Mouse (Mus musculus) neural tube, embryonic 15.5 days (tissue): ENCODE measurements around the gene Irf2bpl. TPM values are rescaled to one million over a fixed set of nuclear protein-coding genes. Genes with fewer than 3 reads are reported as not detected.
A peak's percentile ranks its signal among the peaks of the same experiment; 100 is the strongest.

Source experiments
- ATAC-seq: fragments of 200-750 bp; cut with Nextera tagmentation; 2 replicates; pipeline ENCODE4 v1.8.0; 2017; ENCODE audit warnings: mild to moderate bottlenecking, moderate TSS enrichment, moderate library complexity; ENCODE audit not compliant: low FRiP score
- H3K27ac ChIP-seq: fragments of 300-500 bp; sonication (generic); replicated peaks from 2 replicates; pipeline ENCODE4 v1.5.1; 2015; ENCODE audit warnings: mild to moderate bottlenecking, inconsistent platforms
- H3K27me3 ChIP-seq: fragments of 300-500 bp; sonication (generic); replicated peaks from 2 replicates; pipeline ENCODE4 v1.6.1; 2015; ENCODE audit warnings: inconsistent platforms
- H3K36me3 ChIP-seq: fragments of 300-500 bp; sonication (generic); 2 replicates; pipeline ENCODE4 v1.6.1; 2015; ENCODE audit warnings: inconsistent platforms
- H3K4me1 ChIP-seq: fragments of 300-500 bp; sonication (generic); 2 replicates; pipeline ENCODE4 v1.6.1; 2015; ENCODE audit warnings: inconsistent platforms
- H3K4me2 ChIP-seq: fragments of 300-500 bp; sonication (generic); 2 replicates; pipeline ENCODE4 v1.6.1; 2015; ENCODE audit warnings: inconsistent platforms, mild to moderate bottlenecking, moderate library complexity
- H3K4me3 ChIP-seq: fragments of 300-500 bp; sonication (generic); replicated peaks from 2 replicates; pipeline ENCODE4 v1.5.1; 2015; ENCODE audit warnings: mild to moderate bottlenecking, inconsistent platforms
- H3K9ac ChIP-seq: fragments of 300-500 bp; sonication (generic); replicated peaks from 2 replicates; pipeline ENCODE4 v1.6.1; 2015; ENCODE audit warnings: mild to moderate bottlenecking, inconsistent platforms
- H3K9me3 ChIP-seq: fragments of 300-500 bp; sonication (generic); replicated peaks from 2 replicates; pipeline ENCODE4 v1.6.1; 2016; ENCODE audit warnings: inconsistent platforms
- WGBS: fragments of 180-500 bp; shearing (Covaris S2); methylation state at CpG from one replicate; pipeline ENCODE4 v1.1.7; 2015; ENCODE audit warnings: mixed read lengths; 5-methylcytosine and 5-hydroxymethylcytosine counted together
- polyA plus RNA-seq: library from polyadenylated mRNA; unstranded; fragments of >200 nt; fragmentation: Nextera tagmentation; extraction: Ambion mirVana; gene quantifications from 2 replicates; pipeline ENCODE4 v1.2.1, GENCODE M21; 2015

Gene Irf2bpl
- polyA plus RNA-seq, 1 experiment from 2014 or later: 69.9 TPM

DNA sequence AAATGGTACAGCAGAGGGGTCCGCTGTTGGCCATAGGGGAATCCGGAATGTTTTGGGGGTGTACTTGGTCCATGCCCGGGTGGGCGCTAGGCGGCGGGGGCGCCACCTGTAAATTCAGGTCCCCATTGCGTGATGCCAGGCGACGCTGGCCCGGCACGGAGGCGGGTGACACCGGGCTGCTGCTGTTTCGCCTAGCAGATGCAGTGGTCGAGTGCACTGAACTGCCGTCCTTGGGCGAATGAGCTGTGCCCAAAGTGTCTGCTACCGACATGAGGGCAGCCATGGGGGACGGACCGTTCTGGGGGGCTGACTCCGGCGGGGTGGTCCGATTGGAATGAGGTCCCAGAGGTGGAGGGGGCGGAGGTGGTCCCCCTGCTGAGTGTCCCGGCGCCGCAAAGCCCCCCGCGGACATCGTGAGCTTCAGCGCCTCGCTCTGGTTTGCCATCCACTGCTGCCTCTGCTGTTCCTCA, 2.8 kb downstream of the Irf2bpl start:
- peak overlapping the region; percentile 100 for H3K9ac ChIP-seq
- H3K27ac ChIP-seq: peak overlapping the region; percentile 99
- no peaks in the 10 kb centered on the region for H3K27me3 ChIP-seq
- H3K9me3 ChIP-seq: no peaks in the 10 kb centered on the region
- 7% methylated on average over 33 of the region's 33 CpGs for WGBS
- peak overlapping the region; percentile 89 for H3K4me3 ChIP-seq
- peak overlapping the region; percentile 85 for H3K4me2 ChIP-seq
- H3K36me3 ChIP-seq: no peaks in the 10 kb centered on the region
- H3K4me1 ChIP-seq: peaks cover 50% of the 10 kb centered on the region
- no peak for ATAC-seq

DNA sequence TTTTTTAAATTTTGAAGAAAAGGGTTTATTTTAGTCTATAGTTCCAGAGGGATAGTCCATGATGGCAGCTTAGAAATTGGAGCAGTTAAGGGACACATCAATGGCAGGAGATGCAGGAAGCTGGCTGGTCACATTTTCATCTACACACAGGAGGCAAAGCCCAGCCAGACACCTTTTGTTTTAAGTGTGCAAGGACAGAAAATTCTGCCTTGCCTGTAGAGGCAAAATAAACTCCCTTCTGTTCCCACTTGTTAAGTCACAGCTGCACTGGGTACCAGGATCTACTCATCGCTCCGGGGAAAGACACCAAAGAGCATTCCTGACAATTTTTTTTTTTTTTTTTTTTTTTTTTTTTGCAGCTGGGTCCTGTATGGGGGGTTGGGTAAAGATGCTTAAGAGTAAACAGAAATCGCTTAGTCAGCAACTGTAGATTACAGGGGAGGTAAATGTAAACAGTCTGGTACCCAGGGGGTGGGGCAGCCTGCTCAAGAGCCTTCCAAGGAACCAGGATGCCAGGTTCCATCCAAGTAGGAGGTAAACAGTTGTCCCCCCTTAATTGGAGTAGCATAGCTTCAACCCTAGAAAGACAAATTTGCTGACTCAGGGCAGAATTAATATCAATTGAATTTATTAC, 4.4 kb downstream of the Irf2bpl start:
- 34% methylated on average over 3 of the region's 3 CpGs for WGBS
- Histone ChIP-seq H3K36me3 (no peaks in the 10 kb centered on the region), H3K9ac (peak overlapping the region; percentile 32; the same call in 1 of the 2 replicates), H3K4me3 (peak overlapping the region; percentile 89), H3K9me3 (no peaks in the 10 kb centered on the region), H3K27ac (peak overlapping the region; percentile 73), H3K4me1 (peaks cover 34% of the 10 kb centered on the region), H3K27me3 (no peaks in the 10 kb centered on the region), H3K4me2 (peak overlapping the region; percentile 85)
- no peak for ATAC-seq

DNA sequence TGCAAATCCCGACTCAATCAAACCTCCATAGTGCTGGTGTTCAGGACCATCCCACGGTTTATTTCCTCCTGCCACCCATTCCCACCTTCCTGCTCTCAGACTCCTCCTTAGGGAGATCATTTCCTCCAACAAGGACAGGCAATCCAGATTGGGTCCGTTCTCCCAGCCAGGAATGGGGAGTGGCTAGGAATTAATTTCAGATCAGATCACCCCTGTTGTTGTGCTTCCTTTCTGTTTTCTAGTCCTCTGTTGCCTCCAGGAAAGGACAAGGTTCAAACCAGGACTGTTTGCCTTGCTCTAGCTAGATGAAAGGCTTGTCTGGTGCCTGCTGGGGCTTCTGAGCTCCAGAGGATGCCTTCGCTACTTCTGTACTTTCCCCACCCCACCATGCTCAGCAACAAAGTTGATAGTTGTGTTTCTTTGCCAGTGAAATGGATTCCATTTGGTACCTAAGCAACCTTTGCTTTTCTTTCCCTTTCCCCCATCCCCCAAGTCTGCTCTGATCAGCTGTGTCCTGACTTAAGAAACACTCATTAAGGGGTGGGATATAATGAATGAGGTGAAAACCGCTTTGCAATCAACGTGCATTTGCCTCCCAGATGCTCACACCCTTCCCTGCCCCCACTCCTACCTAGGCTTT, 5.0 kb downstream of the Irf2bpl start:
- Histone ChIP-seq H3K36me3 (no peaks in the 10 kb centered on the region), H3K4me1 (peaks cover 30% of the 10 kb centered on the region), H3K27me3 (no peaks in the 10 kb centered on the region), H3K9me3 (no peaks in the 10 kb centered on the region), H3K9ac (peak overlapping the region; percentile 32; the same call in 1 of the 2 replicates), H3K4me3 (peak overlapping the region; percentile 89), H3K4me2 (peak overlapping the region; percentile 85), H3K27ac (peak overlapping the region; percentile 73)
- WGBS: 36% methylated on average over 6 of the region's 6 CpGs
- no peak for ATAC-seq

DNA sequence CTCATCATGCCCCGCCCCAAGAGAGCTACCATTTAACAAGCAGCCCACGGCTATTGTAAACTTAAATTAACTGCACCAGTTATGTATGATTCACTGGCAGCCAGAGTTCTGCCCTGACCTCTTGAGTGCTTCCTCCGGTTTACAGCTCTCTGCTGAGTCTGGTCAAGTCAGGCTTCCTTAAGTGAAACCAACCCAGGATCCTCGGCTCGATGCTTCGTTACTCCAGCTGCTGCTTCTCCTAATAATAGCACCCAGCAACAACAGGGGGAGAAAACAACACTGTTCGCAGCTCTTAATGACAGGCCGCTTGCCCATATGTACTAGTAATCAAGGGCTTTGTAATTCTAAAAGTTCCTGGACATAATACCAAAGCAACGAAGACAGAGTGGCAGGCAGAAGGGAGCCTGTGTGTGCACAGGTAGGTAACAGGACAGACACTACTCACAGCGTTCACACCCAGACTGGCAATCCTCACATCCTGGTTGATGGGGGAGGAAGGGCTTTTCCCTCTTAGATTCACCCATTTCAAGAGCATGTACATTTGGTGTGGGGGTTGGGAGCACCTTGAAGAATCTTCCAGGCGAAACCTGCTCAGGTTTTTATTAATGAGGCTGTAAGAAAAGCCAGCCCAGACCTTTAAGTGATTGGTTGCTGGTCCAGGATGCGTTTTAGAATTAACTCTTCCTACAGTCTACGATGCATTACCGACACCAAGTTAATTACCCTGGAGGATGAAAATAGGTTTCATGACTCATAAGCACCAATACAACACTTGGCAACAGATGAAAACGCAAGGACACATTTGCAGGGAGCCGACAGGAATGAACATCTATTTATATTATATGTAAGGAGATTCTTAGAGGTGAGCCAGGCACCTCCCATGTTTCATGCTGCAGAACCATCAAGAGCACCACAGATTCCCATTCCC, 5.9 kb downstream of the Irf2bpl start:
- WGBS: 38% methylated on average over 16 of the region's 16 CpGs
- no peak for ATAC-seq
- peak overlapping the region; percentile 89; the same call in 1 of the 2 replicates for H3K4me3 ChIP-seq

DNA sequence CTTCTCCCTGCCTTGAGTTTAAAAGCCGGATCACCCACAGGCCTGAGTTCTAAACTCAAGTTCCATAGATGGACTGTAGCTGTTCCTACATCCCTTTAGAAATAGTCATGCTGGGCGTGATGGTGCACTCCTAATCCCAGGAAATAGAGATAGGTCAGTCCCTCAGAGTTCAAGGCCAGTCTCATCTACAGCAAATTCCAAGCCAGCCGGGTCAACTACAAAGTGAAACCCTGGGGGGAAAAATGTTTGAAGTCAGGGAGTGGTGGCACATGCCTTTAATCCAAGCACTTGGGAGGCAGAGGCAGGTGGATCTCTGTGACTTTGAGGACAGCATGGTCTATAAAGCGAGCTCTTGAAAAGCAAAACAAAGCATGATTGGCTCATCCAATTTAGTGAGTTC, 7.6 kb downstream of the Irf2bpl start:
- WGBS: 94% methylated on average over 4 of the region's 4 CpGs
- H3K27ac ChIP-seq: no peak overlapping the region
- peaks cover 34% of the 10 kb centered on the region for H3K4me1 ChIP-seq
- no peaks in the 10 kb centered on the region for H3K9me3 ChIP-seq
- ATAC-seq: no peak
- H3K36me3 ChIP-seq: no peaks in the 10 kb centered on the region
- H3K4me3 ChIP-seq: no peak overlapping the region
- H3K9ac ChIP-seq: no peak overlapping the region
- no peak overlapping the region for H3K4me2 ChIP-seq
- H3K27me3 ChIP-seq: no peaks in the 10 kb centered on the region

More for the DNA sequence above, 5.9 kb downstream of the Irf2bpl start:
- H3K9ac ChIP-seq: 0 out of 2 replicates have a peak overlapping the region, but pooled peaks have one; percentile 32
- peak overlapping the region; percentile 73 for H3K27ac ChIP-seq
- H3K4me2 ChIP-seq: peak overlapping the region; percentile 85
- no peaks in the 10 kb centered on the region for H3K9me3 ChIP-seq
- H3K36me3 ChIP-seq: no peaks in the 10 kb centered on the region
- H3K27me3 ChIP-seq: no peaks in the 10 kb centered on the region
- H3K4me1 ChIP-seq: peaks cover 30% of the 10 kb centered on the region

DNA sequence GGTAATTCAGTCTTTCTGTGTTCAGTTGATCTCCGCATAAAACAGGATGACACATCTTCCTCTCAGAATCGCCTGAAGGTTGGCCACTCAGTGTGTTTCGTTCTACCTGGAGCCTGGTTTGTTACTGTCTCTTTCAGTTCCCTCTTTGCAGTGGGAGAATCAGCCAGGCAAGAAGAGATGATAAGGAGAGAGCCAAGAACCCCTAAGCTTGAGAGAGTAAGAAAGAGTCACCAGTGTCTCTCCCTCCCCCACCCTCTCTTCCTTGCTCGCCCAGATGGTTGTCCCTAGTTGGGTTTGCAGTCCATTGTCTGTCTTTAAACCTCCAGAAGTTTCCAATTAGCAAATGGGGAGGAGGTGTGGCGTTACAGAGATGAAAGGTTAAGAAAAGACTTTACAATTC, 8.5 kb downstream of the Irf2bpl start:
- ATAC-seq: no peak
- no peak overlapping the region for H3K4me3 ChIP-seq
- H3K9ac ChIP-seq: no peak overlapping the region
- H3K4me2 ChIP-seq: no peak overlapping the region
- H3K27ac ChIP-seq: no peak overlapping the region
- H3K9me3 ChIP-seq: no peaks in the 10 kb centered on the region
- no peaks in the 10 kb centered on the region for H3K27me3 ChIP-seq
- H3K36me3 ChIP-seq: no peaks in the 10 kb centered on the region
- WGBS: 82% methylated on average over 5 of the region's 5 CpGs
- H3K4me1 ChIP-seq: peaks cover 34% of the 10 kb centered on the region

DNA sequence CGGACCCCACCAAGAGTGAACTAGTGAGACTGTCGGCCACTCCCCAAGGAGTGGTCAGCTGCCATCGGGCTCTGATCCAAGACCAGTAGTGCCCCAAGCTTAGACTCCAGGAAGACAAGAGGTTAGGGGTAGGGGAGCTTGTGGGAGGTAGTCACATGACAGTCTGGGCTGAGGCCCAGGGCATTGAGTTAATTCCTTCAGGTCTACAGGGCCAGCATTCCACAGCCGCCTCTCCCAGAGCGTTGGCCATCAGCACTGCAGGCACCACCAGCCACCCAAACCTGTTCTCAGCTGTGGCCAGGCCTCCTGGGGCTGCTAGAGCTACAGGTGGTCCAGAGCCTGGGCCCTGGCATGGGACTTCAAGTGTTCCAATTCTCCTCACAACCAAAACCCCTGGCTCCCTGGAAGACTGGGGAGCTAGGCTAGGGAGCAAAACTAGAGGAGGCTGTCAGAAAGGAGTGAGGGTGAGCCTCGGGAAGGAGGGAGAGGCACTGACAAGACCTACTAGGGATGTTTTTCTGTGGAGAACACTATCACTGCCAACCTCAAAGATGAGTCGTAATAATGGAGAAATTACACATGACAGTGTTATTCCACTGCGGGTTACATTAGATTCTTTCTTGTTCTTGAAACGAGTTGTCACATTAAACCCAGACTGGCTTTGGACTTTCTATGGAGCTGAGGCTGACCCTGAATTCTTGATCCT, 12.1 kb downstream of the Irf2bpl start:
- WGBS: 77% methylated on average over 9 of the region's 9 CpGs
- H3K27ac ChIP-seq: no peak overlapping the region
- no peak for ATAC-seq

DNA sequence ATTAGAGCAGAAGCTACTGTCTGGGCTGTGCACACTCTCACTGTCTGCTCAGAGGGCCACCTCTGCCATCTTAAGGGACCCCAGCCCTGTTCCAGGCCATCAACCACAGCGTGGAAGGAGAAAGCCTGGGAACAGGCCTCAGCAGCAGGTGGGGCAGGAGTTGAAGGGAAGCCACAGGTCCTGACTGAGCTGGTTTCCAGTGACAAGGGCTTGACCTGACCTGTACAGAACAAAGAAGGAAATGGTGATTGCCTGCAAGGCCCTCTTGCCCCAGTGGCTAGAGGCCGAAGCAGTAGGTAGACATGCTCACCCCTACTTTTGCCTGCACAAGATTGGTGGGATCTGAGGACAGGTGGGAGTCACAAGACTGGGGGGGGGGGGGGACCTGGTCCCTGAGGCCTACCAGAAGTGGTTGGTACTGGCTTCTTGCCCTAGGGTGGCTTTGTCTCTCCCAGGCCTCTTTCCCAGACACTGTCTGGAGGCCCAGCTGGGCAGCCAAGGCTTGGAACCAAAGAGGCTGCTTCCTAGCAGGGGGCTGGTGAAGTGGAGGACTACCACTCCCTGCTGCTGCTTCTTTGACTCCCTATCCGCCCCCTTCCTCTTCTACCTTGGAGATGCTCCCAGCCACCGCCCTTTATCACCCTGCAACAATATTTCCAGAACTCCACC, 12.8 kb downstream of the Irf2bpl start:
- 87% methylated on average over 4 of the region's 4 CpGs for WGBS
- no peaks in the 10 kb centered on the region for H3K36me3 ChIP-seq
- H3K9ac ChIP-seq: no peak overlapping the region
- H3K4me2 ChIP-seq: no peak overlapping the region
- H3K4me3 ChIP-seq: no peak overlapping the region
- no peaks in the 10 kb centered on the region for H3K9me3 ChIP-seq
- H3K4me1 ChIP-seq: peaks cover 4% of the 10 kb centered on the region
- no peak; the same call in 1 of the 2 replicates for ATAC-seq
- H3K27ac ChIP-seq: no peak overlapping the region
- H3K27me3 ChIP-seq: no peaks in the 10 kb centered on the region

More for the DNA sequence above, 12.1 kb downstream of the Irf2bpl start:
- no peaks in the 10 kb centered on the region for H3K27me3 ChIP-seq
- H3K9me3 ChIP-seq: no peaks in the 10 kb centered on the region
- H3K4me2 ChIP-seq: no peak overlapping the region
- no peak overlapping the region for H3K9ac ChIP-seq
- peaks cover 4% of the 10 kb centered on the region for H3K4me1 ChIP-seq
- H3K36me3 ChIP-seq: no peaks in the 10 kb centered on the region
- no peak overlapping the region for H3K4me3 ChIP-seq

DNA sequence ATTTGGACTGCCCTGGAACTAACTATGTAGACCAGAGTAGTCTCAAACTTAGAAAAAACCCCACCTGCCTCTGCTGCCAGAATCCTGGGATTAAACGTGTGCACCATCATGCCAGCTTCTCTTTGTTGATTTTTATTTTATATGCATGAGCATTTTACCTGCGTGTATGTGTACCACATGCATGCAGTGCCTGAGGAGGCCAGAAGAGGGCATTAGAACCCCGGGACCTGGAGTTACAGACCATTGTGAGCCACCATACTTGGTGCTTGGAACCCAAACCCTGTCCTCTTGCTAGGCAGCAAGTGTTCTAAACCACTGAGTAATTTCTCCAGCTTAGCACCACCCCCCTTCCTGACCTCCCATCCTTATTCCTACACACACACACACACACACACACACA, 13.6 kb downstream of the Irf2bpl start:
- H3K9me3 ChIP-seq: no peaks in the 10 kb centered on the region
- WGBS: 89% methylated on average over 3 of the region's 3 CpGs
- ATAC-seq: no peak

DNA sequence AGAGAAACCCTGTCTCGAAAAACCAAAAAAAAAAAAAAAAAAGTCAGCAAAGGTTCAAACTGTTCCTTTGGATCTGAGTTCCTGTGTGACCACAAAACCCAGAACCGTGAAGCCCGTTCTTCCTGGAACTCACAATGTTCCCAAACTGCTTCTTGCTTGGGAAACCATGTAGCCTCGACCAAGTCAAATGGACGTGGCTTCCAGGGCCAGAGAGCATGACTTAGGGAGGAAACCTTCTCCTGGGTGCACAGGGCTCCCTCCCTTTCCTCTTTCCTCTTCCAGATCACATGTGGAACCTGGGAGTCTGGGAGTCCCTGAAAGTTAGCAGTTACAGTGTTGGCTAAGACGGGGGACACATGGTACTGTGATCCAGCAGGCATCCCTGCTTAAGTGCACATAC, 14.8 kb downstream of the Irf2bpl start:
- peaks cover 4% of the 10 kb centered on the region for H3K4me1 ChIP-seq
- H3K9ac ChIP-seq: no peak overlapping the region
- H3K27ac ChIP-seq: no peak overlapping the region
- 96% methylated on average over 6 of the region's 6 CpGs for WGBS
- H3K36me3 ChIP-seq: no peaks in the 10 kb centered on the region
- H3K4me2 ChIP-seq: no peak overlapping the region
- no peaks in the 10 kb centered on the region for H3K27me3 ChIP-seq
- no peak overlapping the region for H3K4me3 ChIP-seq
- no peak for ATAC-seq
- no peaks in the 10 kb centered on the region for H3K9me3 ChIP-seq

More for the DNA sequence above, 13.6 kb downstream of the Irf2bpl start:
- H3K4me2 ChIP-seq: no peak overlapping the region
- no peaks in the 10 kb centered on the region for H3K36me3 ChIP-seq
- H3K27me3 ChIP-seq: no peaks in the 10 kb centered on the region
- H3K4me3 ChIP-seq: no peak overlapping the region
- H3K9ac ChIP-seq: no peak overlapping the region
- no peak overlapping the region for H3K27ac ChIP-seq
- peaks cover 4% of the 10 kb centered on the region for H3K4me1 ChIP-seq
